10 mouse cellular contexts compared by ENCODE assay signal in genomic region chr6:34479531-34479930, GRCm38 (mm10). TPM values are rescaled to one million over a fixed set of nuclear protein-coding genes. Genes with fewer than 3 reads are reported as not detected.
A peak's percentile ranks its signal among the peaks of the same experiment; 100 is the strongest.
DNase-seq lines count a peak whose midpoint lies in the region; ATAC-seq lines count a peak whose summit lies in the region.
"Had no signal": no experiment of that assay in that cellular context is flagged by ENCODE, and none has a peak within 500 bp of the region (broad histone marks: within the 10 kb centered on the region; RNA-seq: fewer than 3 reads in every experiment).

No protein-coding gene starts in this region.

- ATAC-seq in erythroblast, adult 5-6 weeks (replicated peaks; ENCODE audit: low FRiP score, poor library complexity, severe bottlenecking), result no peak
- no peak for ATAC-seq in neural tube, embryonic 12.5 days (ENCODE audit: low FRiP score, low read depth)
- ATAC-seq in liver, embryonic 11.5 days (replicated peaks; ENCODE audit: low FRiP score), result no peak
- ATAC-seq in megakaryocyte progenitor cell, adult 5-6 weeks (replicated peaks; ENCODE audit: poor library complexity), result no peak

- 29% methylated on average over 8 of the region's 8 CpGs for WGBS in neural tube, embryonic 12.5 days
- 27% methylated on average over 8 of the region's 8 CpGs for WGBS in liver, embryonic 11.5 days

- H3K36me3 ChIP-seq in erythroblast, embryonic 14.5 days (ENCODE audit: control insufficient read depth), result peaks cover 58% of the 10 kb centered on the region
- H3K36me3 ChIP-seq in neural tube, embryonic 12.5 days, result no peaks in the 10 kb centered on the region
- no peaks in the 10 kb centered on the region for H3K36me3 ChIP-seq in liver, embryonic 11.5 days (ENCODE audit: control insufficient read depth, insufficient read depth, low read length)

- H3K27ac ChIP-seq in neural tube, embryonic 12.5 days, result no peak overlapping the region
- no peak overlapping the region for H3K27ac ChIP-seq in liver, embryonic 11.5 days (ENCODE audit: low read depth, low read length)

- H3K27me3 ChIP-seq in erythroblast, embryonic 14.5 days (ENCODE audit: control insufficient read depth), result no peaks in the 10 kb centered on the region
- H3K27me3 ChIP-seq in neural tube, embryonic 12.5 days (replicated peaks), result no peaks in the 10 kb centered on the region
- H3K27me3 ChIP-seq in liver, embryonic 11.5 days (replicated peaks; ENCODE audit: control insufficient read depth, insufficient read depth, low read length), result no peaks in the 10 kb centered on the region

- H3K4me1 ChIP-seq in erythroblast, embryonic 14.5 days (ENCODE audit: control insufficient read depth), result peaks cover 89% of the 10 kb centered on the region
- peaks cover 29% of the 10 kb centered on the region for H3K4me1 ChIP-seq in neural tube, embryonic 12.5 days
- H3K4me1 ChIP-seq in liver, embryonic 11.5 days (replicated peaks; ENCODE audit: control insufficient read depth, insufficient read depth, low read length), result peaks cover 43% of the 10 kb centered on the region

- DNase-seq in neural tube, embryonic 10.5 days (ENCODE audit: extremely low spot score, low spot score), result no peak
- no peak for DNase-seq in liver, embryonic 11.5 days (ENCODE audit: low spot score)
- no peak for DNase-seq in spleen, postnatal 36 days (ENCODE audit: low spot score in 2 of 2)
- no peak for DNase-seq in spleen, postnatal 14 days (ENCODE audit: low spot score in 2 of 2)
- DNase-seq: cerebellum, adult 2 months; gastrocnemius, postnatal 14 days had no signal

- peaks cover 4% of the 10 kb centered on the region; the same call in 1 of the 2 replicates for H3K9me3 ChIP-seq in erythroblast, embryonic 14.5 days (ENCODE audit: control insufficient read depth, low read length)
- no peaks in the 10 kb centered on the region for H3K9me3 ChIP-seq in neural tube, embryonic 12.5 days
- H3K9me3 ChIP-seq in liver, embryonic 11.5 days (ENCODE audit: control insufficient read depth, low read length), result no peaks in the 10 kb centered on the region

- H3K4me3 ChIP-seq in erythroblast, embryonic 14.5 days (replicated peaks), result peak overlapping the region; percentile 69
- H3K4me3 ChIP-seq in neural tube, embryonic 12.5 days, result no peak overlapping the region
- no peak overlapping the region for H3K4me3 ChIP-seq in liver, embryonic 11.5 days (ENCODE audit: low read depth, low read length)

- H3K4me2 ChIP-seq in neural tube, embryonic 12.5 days (replicated peaks), result peak overlapping the region; percentile 31
- H3K4me2 ChIP-seq in liver, embryonic 11.5 days, result peak overlapping the region; percentile 49

- H3K9ac ChIP-seq in neural tube, embryonic 12.5 days, result no peak overlapping the region
- no peak overlapping the region for H3K9ac ChIP-seq in liver, embryonic 11.5 days (ENCODE audit: low read depth, low read length)

RNA-seq across cellular contexts. Expression of gene Bpgm, which starts 3.5 kb away (rescaled TPM):
- polyA plus RNA-seq in erythroblast, embryonic 14.5 days (2012), result 17.4 and 34.1 TPM in 2 replicates
- 601 and 720 TPM in 2 replicates for total RNA-seq in erythroblast, adult 5-6 weeks (2015; ENCODE audit: low replicate concordance)
- total RNA-seq in erythroblast, adult 5-6 weeks (2017; ENCODE audit: low replicate concordance), result 1,621 and 2,086 TPM in 2 replicates
- polyA plus RNA-seq in neural tube, embryonic 12.5 days (2016; fragmentation: Nextera tagmentation; extraction: Ambion mirVana), result 62.0 and 67.4 TPM in 2 replicates
- polyA plus RNA-seq in liver, embryonic 11.5 days (2014; fragmentation: Nextera tagmentation; extraction: Ambion mirVana), result 38.1 and 43.4 TPM in 2 replicates
- total RNA-seq in megakaryocyte progenitor cell, adult 5-6 weeks (2015), result 4.2 and 4.7 TPM in 2 replicates
- total RNA-seq in megakaryocyte progenitor cell, adult 5-6 weeks (2017), result 16.9 and 18.4 TPM in 2 replicates
